Mouse (Mus musculus) MEL (cell line): ENCODE data around the gene Ccdc155. TPM values are rescaled to one million over a fixed set of nuclear protein-coding genes. Genes with fewer than 3 reads are reported as not detected.

Experiments
- DNase-seq: peaks from one replicate; pipeline ENCODE4 v3.0.0; 2011; ENCODE audit warnings: low read depth, low spot score
- H3K27ac ChIP-seq: 2 replicates; pipeline ENCODE4 v1.5.1; 2012; ENCODE audit warnings: low read depth, mild to moderate bottlenecking, control low read depth, low read length, moderate library complexity; ENCODE audit not compliant: control insufficient read depth
- H3K27me3 ChIP-seq, 2 experiments: fragments of 150-350 bp in 1 of 2; sonication (generic) in 1 of 2; 2 replicates each; pipeline ENCODE4 v1.6.1; 2012; ENCODE audit warnings: low read length in 2 of 2, mild to moderate bottlenecking in 2 of 2, improper control_type of control experiment in 1 of 2, moderate library complexity in 1 of 2; ENCODE audit not compliant: insufficient read depth in 2 of 2, control insufficient read depth in 1 of 2
- H3K36me3 ChIP-seq, 2 experiments: 2 replicates each; pipeline ENCODE4 v1.6.1; 2012 to 2014; ENCODE audit warnings: low read length in 2 of 2, improper control_type of control experiment in 1 of 2, inconsistent platforms in 1 of 2, mild to moderate bottlenecking in 1 of 2; ENCODE audit not compliant: insufficient read depth in 2 of 2, control insufficient read depth in 1 of 2
- H3K4me1 ChIP-seq, 2 experiments: fragments of 150-350 bp in 1 of 2; sonication (generic) in 1 of 2; 2 replicates each; pipeline ENCODE4 v1.6.1; 2012; ENCODE audit warnings: low read length in 2 of 2, improper control_type of control experiment in 1 of 2, mild to moderate bottlenecking in 1 of 2; ENCODE audit not compliant: insufficient read depth in 2 of 2, control insufficient read depth in 1 of 2
- H3K4me3 ChIP-seq, 2 experiments: fragments of 150-350 bp in 1 of 2; sonication (generic) in 1 of 2; 2 replicates each; pipeline ENCODE4 v1.5.1; 2012; ENCODE audit warnings: low read depth in 2 of 2, low read length in 2 of 2, mild to moderate bottlenecking in 2 of 2, moderate library complexity in 2 of 2, control low read depth in 1 of 2, improper control_type of control experiment in 1 of 2; ENCODE audit not compliant: control insufficient read depth in 1 of 2, insufficient read depth in 1 of 2
- H3K79me2 ChIP-seq: 2 replicates; pipeline ENCODE4 v1.6.1; 2012; ENCODE audit warnings: mild to moderate bottlenecking, low read length, moderate library complexity; ENCODE audit not compliant: control insufficient read depth, poor library complexity, insufficient read depth
- H3K9ac ChIP-seq: 2 replicates; pipeline ENCODE4 v1.6.1; 2012; ENCODE audit warnings: low read depth, mild to moderate bottlenecking, control low read depth, low read length, moderate library complexity; ENCODE audit not compliant: control insufficient read depth, poor library complexity, severe bottlenecking
- H3K9me3 ChIP-seq: fragments of 150-350 bp; sonication (generic); replicated peaks from 2 replicates; pipeline ENCODE4 v1.6.1; 2012; ENCODE audit warnings: mild to moderate bottlenecking, low read length, improper control_type of control experiment, moderate library complexity; ENCODE audit not compliant: insufficient read depth
- BHLHE40 ChIP-seq: IDR thresholded peaks from 2 replicates; pipeline ENCODE4 v1.6.1; 2012; ENCODE audit warnings: low read depth, mild to moderate bottlenecking, inconsistent platforms, low read length, improper control_type of control experiment, borderline replicate concordance
- CTCF ChIP-seq, 3 experiments: IDR thresholded peaks in 2 of 3; conservative IDR thresholded peaks in 1 of 3; 2 replicates each; pipeline ENCODE4 v1.5.1; 2011 to 2012; ENCODE audit warnings: low read length in 3 of 3, low read depth in 2 of 3, mild to moderate bottlenecking in 2 of 3, improper control_type of control experiment in 1 of 3, inconsistent platforms in 1 of 3, mixed read lengths in 1 of 3, moderate library complexity in 1 of 3; ENCODE audit not compliant: control insufficient read depth in 1 of 3, insufficient read depth in 1 of 3, poor library complexity in 1 of 3, severe bottlenecking in 1 of 3
- E2F4 ChIP-seq: IDR thresholded peaks from 2 replicates; pipeline ENCODE4 v1.6.1; 2011; ENCODE audit warnings: low read depth, low read length, improper control_type of control experiment, borderline replicate concordance
- EP300 ChIP-seq, 2 experiments: IDR thresholded peaks; 2 replicates each; pipeline ENCODE4 v1.6.1; 2011; ENCODE audit warnings: improper control_type of control experiment in 2 of 2, low read length in 2 of 2, low read depth in 1 of 2, mild to moderate bottlenecking in 1 of 2
- ETS1 ChIP-seq: IDR thresholded peaks from 2 replicates; pipeline ENCODE4 v1.6.1; 2012; ENCODE audit warnings: low read depth, mild to moderate bottlenecking, inconsistent platforms, low read length, improper control_type of control experiment, moderate library complexity
- GATA1 ChIP-seq: IDR thresholded peaks from 2 replicates; pipeline ENCODE4 v1.6.1; 2011; ENCODE audit warnings: low read depth, low read length, improper control_type of control experiment
- JUND ChIP-seq: IDR thresholded peaks from 2 replicates; pipeline ENCODE4 v1.6.1; 2011; ENCODE audit warnings: low read depth, mild to moderate bottlenecking, improper control_type of control experiment, low read length
- MAFK ChIP-seq: IDR thresholded peaks from 2 replicates; pipeline ENCODE4 v1.6.1; 2011; ENCODE audit warnings: low read depth, mild to moderate bottlenecking, low read length, improper control_type of control experiment, borderline replicate concordance
- MAX ChIP-seq: IDR thresholded peaks from 2 replicates; pipeline ENCODE4 v1.6.1; 2011; ENCODE audit warnings: low read length, improper control_type of control experiment
- MYB ChIP-seq: IDR thresholded peaks from 2 replicates; pipeline ENCODE4 v1.6.1; 2011; ENCODE audit warnings: mild to moderate bottlenecking, low read depth, low read length, improper control_type of control experiment
- NELFE ChIP-seq: IDR thresholded peaks from 2 replicates; pipeline ENCODE4 v1.6.1; 2011; ENCODE audit warnings: low read depth, low read length, improper control_type of control experiment
- NRF1 ChIP-seq: IDR thresholded peaks from 2 replicates; pipeline ENCODE4 v1.6.1; 2014; ENCODE audit warnings: low read depth, mild to moderate bottlenecking, inconsistent platforms, low read length, improper control_type of control experiment, moderate library complexity; ENCODE audit not compliant: poor library complexity, insufficient read depth, severe bottlenecking
- POLR2A ChIP-seq, 2 experiments: IDR thresholded peaks; 2 replicates each; pipeline ENCODE4 v1.6.1; 2011 to 2012; ENCODE audit warnings: low read length in 2 of 2, mild to moderate bottlenecking in 2 of 2, control low read depth in 1 of 2, improper control_type of control experiment in 1 of 2, low read depth in 1 of 2, moderate library complexity in 1 of 2; ENCODE audit not compliant: control insufficient read depth in 1 of 2, insufficient read depth in 1 of 2, poor library complexity in 1 of 2
- POLR2AphosphoS2 ChIP-seq: IDR thresholded peaks from 2 replicates; pipeline ENCODE4 v1.6.1; 2011; ENCODE audit warnings: low read length, improper control_type of control experiment
- RCOR1 ChIP-seq: IDR thresholded peaks from 2 replicates; pipeline ENCODE4 v1.6.1; 2012; ENCODE audit warnings: low read depth, mild to moderate bottlenecking, inconsistent platforms, low read length, improper control_type of control experiment
- SIN3A ChIP-seq: IDR thresholded peaks from 2 replicates; pipeline ENCODE4 v1.6.1; 2012; ENCODE audit warnings: low read length, improper control_type of control experiment, inconsistent platforms
- SMC3 ChIP-seq: IDR thresholded peaks from 2 replicates; pipeline ENCODE4 v1.6.1; 2011; ENCODE audit warnings: low read depth, low read length, improper control_type of control experiment
- TAL1 ChIP-seq: IDR thresholded peaks from 2 replicates; pipeline ENCODE4 v1.6.1; 2012; ENCODE audit warnings: mild to moderate bottlenecking, inconsistent platforms, low read length, moderate library complexity, mixed read lengths
- TCF12 ChIP-seq: IDR thresholded peaks from 2 replicates; pipeline ENCODE4 v1.6.1; 2014; ENCODE audit warnings: low read depth, mild to moderate bottlenecking, inconsistent platforms, low read length, improper control_type of control experiment, moderate library complexity
- ZC3H11A ChIP-seq: IDR thresholded peaks from 2 replicates; pipeline ENCODE4 v1.6.1; 2012; ENCODE audit warnings: low read depth, mild to moderate bottlenecking, inconsistent platforms, low read length, improper control_type of control experiment
- ZMIZ1 ChIP-seq: IDR thresholded peaks from 2 replicates; pipeline ENCODE4 v1.6.1; 2012; ENCODE audit warnings: low read depth, mild to moderate bottlenecking, inconsistent platforms, low read length, improper control_type of control experiment, moderate library complexity
- polyA plus RNA-seq, 2 experiments: library from polyadenylated mRNA; stranded (reverse) in 1 of 2; unstranded in 1 of 2; fragments of >175 nt in 1 of 2; fragments of >200 nt in 1 of 2; gene quantifications; 2 replicates each; pipeline versions ENCODE4 v1.2.1 to v1.2.4; 2012; ENCODE audit warnings: low replicate concordance in 2 of 2, low read depth in 1 of 2; ENCODE audit not compliant: insufficient read length in 2 of 2, insufficient read depth in 1 of 2, missing spikeins in 1 of 2
- total RNA-seq: library from RNA; depleted of rRNA; stranded (reverse); fragments of 300-350 nt; gene quantifications from 2 replicates; pipeline ENCODE4 v1.2.3, GENCODE M21; 2012

Gene Ccdc155
- total and polyA plus RNA-seq, 3 experiments: 0.27 to 0.38 TPM; not detected in 1

DNA sequence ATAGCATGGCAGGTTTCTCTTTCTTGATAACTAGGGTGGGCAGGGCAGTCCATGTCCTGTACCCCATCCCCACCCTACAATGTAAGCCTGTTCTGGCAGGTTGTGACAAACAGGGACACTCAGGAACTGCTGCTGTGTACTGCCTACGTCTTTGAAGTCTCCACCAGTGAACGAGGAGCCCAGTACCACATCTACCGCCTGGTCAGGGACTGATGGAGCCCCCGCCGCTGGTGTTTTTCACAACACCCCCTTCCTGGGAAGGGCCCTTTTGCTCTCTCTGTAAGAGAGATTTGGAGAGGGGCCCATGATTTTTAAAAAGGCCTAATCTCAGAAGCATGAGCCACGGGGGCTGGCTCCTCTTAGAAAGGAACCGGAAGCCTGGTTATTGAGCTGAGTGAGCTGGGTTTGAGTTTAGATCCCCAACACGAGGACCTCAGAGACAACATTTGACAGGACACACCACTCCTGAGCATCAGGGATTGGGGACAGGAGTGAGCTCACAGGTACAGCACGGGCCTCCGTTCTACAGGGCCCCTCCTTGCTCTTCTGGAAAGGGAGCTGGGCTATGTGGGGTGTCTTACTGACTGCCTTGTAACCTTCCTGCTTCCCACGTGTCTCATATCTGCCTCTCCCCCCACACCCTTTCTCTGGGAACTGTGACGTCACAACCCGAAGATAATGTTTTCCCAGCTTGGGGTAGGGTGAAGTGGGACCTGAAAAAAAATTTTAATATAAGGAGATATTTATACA lies 28.2 kb upstream of the Ccdc155 start:
- Histone ChIP-seq H3K4me1 (peaks cover 0 to 6% of the 10 kb centered on the region in 2 experiments; a peak in 2 of 4 replicates), H3K36me3 (peaks cover 0 to 6% of the 10 kb centered on the region in 2 experiments; a peak in 2 of 4 replicates), H3K27me3 (0 out of 4 replicates have a peak, but pooled peaks cover 0 to 1% of the 10 kb centered on the region in 2 experiments), H3K79me2 (no peaks in the 10 kb centered on the region), H3K27ac (no peak overlapping the region), H3K4me3 (no peak overlapping the region), H3K9ac (no peak overlapping the region), H3K9me3 (no peaks in the 10 kb centered on the region)
- TF ChIP-seq RCOR1 (no peak), ETS1 (no peak), E2F4 (no peak), NELFE (no peak), TAL1 (no peak), MYB (no peak), POLR2A (IDR thresholded peaks at IDR 0.05; ENCODE audit: control insufficient read depth in 1 of 2, insufficient read depth in 1 of 2, low read depth in 1 of 2, low read length in 2 of 2, poor library complexity in 1 of 2) (no peak), POLR2AphosphoS2 (no peak; the same call in 1 of the 2 replicates), GATA1 (no peak), CTCF (IDR thresholded peaks at IDR 0.05 in 2 of 3, conservative IDR thresholded peaks at IDR 0.05 in 1 of 3; ENCODE audit: control insufficient read depth in 1 of 3, insufficient read depth in 1 of 3, low read depth in 2 of 3, low read length in 3 of 3, poor library complexity in 1 of 3, severe bottlenecking in 1 of 3) (no peak), TCF12 (no peak), ZC3H11A (no peak), EP300 (IDR thresholded peaks at IDR 0.05; ENCODE audit: low read depth in 1 of 2, low read length in 2 of 2) (no peak), BHLHE40 (no peak), MAX (no peak), ZMIZ1 (no peak), SMC3 (no peak), MAFK (no peak), NRF1 (no peak), JUND (no peak)
- DNase-seq: no peak

- DNase-seq: no peak
- 0 out of 4 replicates have a peak, but pooled peaks cover 0 to 2% of the 10 kb centered on the region in 2 experiments for H3K36me3 ChIP-seq
Measured at GRCm38 (mm10) chr7:45231941-45232340, 27.2 kb upstream of the Ccdc155 start.

More at GRCm38 (mm10) chr7:45231941-45232340, 27.2 kb upstream of the Ccdc155 start:
- Histone ChIP-seq H3K9ac (no peak overlapping the region), H3K9me3 (no peaks in the 10 kb centered on the region), H3K4me3 (no peak overlapping the region)
- TF ChIP-seq POLR2AphosphoS2: peak; percentile 22; the same call in 1 of the 2 replicates
- TF ChIP-seq SIN3A: no peak
- TF ChIP-seq, all 39 proteins: peak for 1
- Histone ChIP-seq H3K27ac (no peak overlapping the region), H3K27me3 (peaks cover 0 to 4% of the 10 kb centered on the region in 2 experiments; a peak in 2 of 4 replicates), H3K4me1 (no peaks in the 10 kb centered on the region; a peak in 2 of 4 replicates), H3K79me2 (no peaks in the 10 kb centered on the region)
